Mouse (Mus musculus) heart, postnatal 0 days (tissue): Measurements from ENCODE around the gene Atxn1.

Source experiments
- CTCF ChIP-seq: IDR thresholded peaks from 2 replicates; pipeline ENCODE4 v1.5.1; 2016; ENCODE audit warnings: antibody characterized with exemption, control low read depth, low read depth
- EP300 ChIP-seq: IDR thresholded peaks from 2 replicates; pipeline ENCODE4 v1.6.1; 2016; ENCODE audit warnings: antibody characterized with exemption, low read depth

DNA sequence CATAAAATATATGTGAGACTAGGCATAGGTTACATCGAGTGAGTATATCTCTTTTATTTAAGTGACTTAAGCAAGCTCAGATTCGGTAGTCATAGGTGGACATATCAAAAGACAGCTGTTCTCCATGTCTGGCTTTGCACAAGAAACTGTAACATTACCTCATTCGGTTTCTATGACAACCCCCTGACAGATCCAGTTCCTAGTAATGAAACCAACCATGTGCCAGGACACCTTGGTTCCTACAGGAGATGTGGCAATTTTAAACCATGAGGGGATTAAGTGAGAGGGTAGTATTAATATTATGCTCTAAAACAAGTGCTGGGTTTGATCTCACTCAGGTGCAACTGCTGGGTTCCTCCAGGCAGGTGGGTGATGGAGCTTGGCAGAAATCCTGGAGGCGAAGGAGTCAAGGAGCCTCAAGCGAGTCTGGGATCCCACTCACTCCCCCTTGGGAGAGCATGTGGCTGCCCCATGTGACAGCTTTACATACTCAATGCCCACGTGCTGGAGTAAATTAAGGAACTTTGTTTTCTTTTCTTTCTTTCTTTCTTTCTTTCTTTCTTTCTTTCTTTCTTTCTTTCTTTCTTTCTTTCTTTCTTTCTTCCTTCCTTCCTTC lies 320.9 kb downstream of the Atxn1 start:
- TF ChIP-seq EP300 (no peak), CTCF (no peak)
